Comparison of ENCODE assay signal across 11 mouse cellular contexts in genomic region chr6:87424037-87424816, GRCm38 (mm10). TPM values are rescaled to one million over a fixed set of nuclear protein-coding genes. Genes with fewer than 3 reads are reported as not detected.
DNase-seq lines count a peak whose midpoint lies in the region; ATAC-seq and TF ChIP-seq lines count a peak whose summit lies in the region.
"Had no signal": no experiment of that assay in that cellular context is flagged by ENCODE, and none has a peak within 500 bp of the region (broad histone marks: within the 10 kb centered on the region; RNA-seq: fewer than 3 reads in every experiment).

No protein-coding gene starts in this region.

- H3K79me2 ChIP-seq in MEL (ENCODE audit: control insufficient read depth, insufficient read depth, low read length, poor library complexity): no peaks in the 10 kb centered on the region

- 58% methylated on average over 19 of the region's 19 CpGs for WGBS in kidney, embryonic 16.5 days
- 60% methylated on average over 19 of the region's 19 CpGs for WGBS in stomach, postnatal 0 days

- H3K4me1 ChIP-seq in MEL (ENCODE audit: control insufficient read depth in 1 of 2, insufficient read depth in 2 of 2, low read length in 2 of 2): peaks cover 0 to 7% of the 10 kb centered on the region in 2 experiments; a peak in 2 of 4 replicates
- no peaks in the 10 kb centered on the region for H3K4me1 ChIP-seq in kidney, embryonic 16.5 days (ENCODE audit: insufficient read depth, low read length)
- no peaks in the 10 kb centered on the region for H3K4me1 ChIP-seq in stomach, postnatal 0 days (replicated peaks; ENCODE audit: control insufficient read depth, insufficient read depth)

- ATAC-seq in common myeloid progenitor, adult 5-6 weeks (replicated peaks; ENCODE audit: low read depth, poor library complexity, severe bottlenecking): peak; percentile 62
- no peak for ATAC-seq in kidney, embryonic 16.5 days (ENCODE audit: low FRiP score, low TSS enrichment)
- ATAC-seq in stomach, postnatal 0 days (ENCODE audit: low FRiP score, low TSS enrichment): no peak

- TF ChIP-seq EP300 in MEL (IDR thresholded peaks at IDR 0.05; ENCODE audit: low read depth in 1 of 2, low read length in 2 of 2): peak; percentile 8 to 55; a peak in 3 of 4 replicates
- TF ChIP-seq EP300 in stomach, postnatal 0 days (optimal IDR thresholded peaks at IDR 0.05): no peak

- no peak for TF ChIP-seq POLR2A in MEL (IDR thresholded peaks at IDR 0.05; ENCODE audit: control insufficient read depth in 1 of 2, insufficient read depth in 1 of 2, low read depth in 1 of 2, low read length in 2 of 2, poor library complexity in 1 of 2)

- peak; percentile 85 for DNase-seq in heart, adult 11 months
- no peak for DNase-seq in heart, postnatal 25 days (ENCODE audit: low spot score)
- DNase-seq in MEL (ENCODE audit: low read depth, low spot score): peak; percentile 71
- DNase-seq in embryo, embryonic 9.5 days (ENCODE audit: extremely low spot score): no peak
- DNase-seq in spleen, adult 12 weeks (ENCODE audit: low spot score): no peak
- DNase-seq in stomach, postnatal 0 days (ENCODE audit: low spot score): no peak

- intact Hi-C loops in heart, postnatal 25 days (cut with DNase I): no loop called here

- H3K4me2 ChIP-seq in kidney, embryonic 16.5 days (replicated peaks; ENCODE audit: low read depth, low read length): 0 out of 2 replicates have a peak overlapping the region, but pooled peaks have one; percentile 18
- no peak overlapping the region for H3K4me2 ChIP-seq in stomach, postnatal 0 days (replicated peaks; ENCODE audit: low read depth)

- no peak for TF ChIP-seq CTCF in MEL (IDR thresholded peaks at IDR 0.05 in 2 of 3, conservative IDR thresholded peaks at IDR 0.05 in 1 of 3; ENCODE audit: control insufficient read depth in 1 of 3, insufficient read depth in 1 of 3, low read depth in 2 of 3, low read length in 3 of 3, poor library complexity in 1 of 3, severe bottlenecking in 1 of 3)
- no peak for TF ChIP-seq CTCF in stomach, postnatal 0 days (IDR thresholded peaks at IDR 0.05; ENCODE audit: low read depth)

- H3K9ac ChIP-seq in MEL (ENCODE audit: control insufficient read depth, low read depth, low read length, poor library complexity, severe bottlenecking): no peak overlapping the region
- H3K9ac ChIP-seq in kidney, embryonic 16.5 days (replicated peaks; ENCODE audit: low read length): no peak overlapping the region; the same call in 1 of the 2 replicates
- no peak overlapping the region for H3K9ac ChIP-seq in stomach, postnatal 0 days (ENCODE audit: low read length)

- peaks cover 0 to 2% of the 10 kb centered on the region in 2 experiments; a peak in 2 of 4 replicates for H3K36me3 ChIP-seq in MEL (ENCODE audit: control insufficient read depth in 1 of 2, insufficient read depth in 2 of 2, low read length in 2 of 2)
- H3K36me3 ChIP-seq in kidney, embryonic 16.5 days (ENCODE audit: insufficient read depth, low read length): no peaks in the 10 kb centered on the region
- H3K36me3 ChIP-seq in stomach, postnatal 0 days (ENCODE audit: control insufficient read depth, insufficient read depth, low read length): no peaks in the 10 kb centered on the region

- H3K9me3 ChIP-seq in MEL (replicated peaks; ENCODE audit: insufficient read depth, low read length): no peaks in the 10 kb centered on the region
- no peaks in the 10 kb centered on the region for H3K9me3 ChIP-seq in kidney, embryonic 16.5 days (ENCODE audit: low read length)
- H3K9me3 ChIP-seq in stomach, postnatal 0 days (ENCODE audit: control insufficient read depth, low read length): no peaks in the 10 kb centered on the region

- peak overlapping the region; percentile 17 to 31; a peak in 3 of 4 replicates for H3K4me3 ChIP-seq in MEL (ENCODE audit: control insufficient read depth in 1 of 2, insufficient read depth in 1 of 2, low read depth in 2 of 2, low read length in 2 of 2)
- no peak overlapping the region for H3K4me3 ChIP-seq in kidney, embryonic 16.5 days (ENCODE audit: low read length)
- no peak overlapping the region for H3K4me3 ChIP-seq in stomach, postnatal 0 days (ENCODE audit: low read depth, low read length)

- H3K27ac ChIP-seq in MEL (ENCODE audit: control insufficient read depth, low read depth, low read length): no peak overlapping the region
- no peak overlapping the region for H3K27ac ChIP-seq in kidney, embryonic 16.5 days (ENCODE audit: low read length)
- H3K27ac ChIP-seq in stomach, postnatal 0 days (replicated peaks): no peak overlapping the region

- peaks cover 2 to 6% of the 10 kb centered on the region in 2 experiments; a peak in 2 of 4 replicates for H3K27me3 ChIP-seq in MEL (ENCODE audit: control insufficient read depth in 1 of 2, insufficient read depth in 2 of 2, low read length in 2 of 2)
- no peaks in the 10 kb centered on the region for H3K27me3 ChIP-seq in kidney, embryonic 16.5 days (ENCODE audit: insufficient read depth, low read length)
- H3K27me3 ChIP-seq in stomach, postnatal 0 days (ENCODE audit: control insufficient read depth, insufficient read depth, low read length): no peaks in the 10 kb centered on the region

- no peak for TF ChIP-seq RAD21 in MEL (IDR thresholded peaks at IDR 0.05; ENCODE audit: low read depth, low read length)

TF ChIP-seq in MEL, 35 proteins besides CTCF, POLR2A, EP300 and RAD21:
- TF ChIP-seq HCFC1 (IDR thresholded peaks at IDR 0.05; ENCODE audit: low read depth, low read length) (no peak), ZC3H11A (IDR thresholded peaks at IDR 0.05; ENCODE audit: low read depth, low read length) (no peak), ETS1 (IDR thresholded peaks at IDR 0.05; ENCODE audit: low read depth, low read length) (peak; percentile 53), TCF12 (IDR thresholded peaks at IDR 0.05; ENCODE audit: low read depth, low read length) (peak; percentile 65; the same call in 1 of the 2 replicates), GATA1 (IDR thresholded peaks at IDR 0.05; ENCODE audit: low read depth, low read length) (peak; percentile 70), MXI1 (IDR thresholded peaks at IDR 0.05; ENCODE audit: low read depth, low read length) (0 out of 2 replicates have a peak, but pooled peaks have one; percentile 35), MYC (IDR thresholded peaks at IDR 0.05; ENCODE audit: low read depth, low read length) (peak; percentile 28; the same call in 1 of the 2 replicates), BHLHE40 (IDR thresholded peaks at IDR 0.05; ENCODE audit: borderline replicate concordance, low read depth, low read length) (peak; percentile 69; the same call in 1 of the 2 replicates), MAX (IDR thresholded peaks at IDR 0.05; ENCODE audit: low read length) (peak; percentile 65), POLR2AphosphoS5 (IDR thresholded peaks at IDR 0.05; ENCODE audit: borderline replicate concordance, low read depth, low read length) (no peak)

RNA-seq across cellular contexts. Expression of gene Bmp10, which starts 4.6 kb away (rescaled TPM):
- total RNA-seq in heart, postnatal 25 days (2021): 10 to 100 TPM; 55.6 to 58.8 TPM
- total RNA-seq in MEL (2012; rRNA removed): not detected in 2 replicates
- not detected for polyA plus RNA-seq in MEL (2012; ENCODE audit: insufficient read depth in 1 of 2, insufficient read length in 2 of 2, low read depth in 1 of 2, low replicate concordance in 2 of 2, missing spikeins in 1 of 2)
- total RNA-seq in common myeloid progenitor, adult 5-6 weeks (2017): not detected in 2 replicates
- polyA plus RNA-seq in kidney, embryonic 16.5 days (2015; fragmentation: Nextera tagmentation; extraction: Ambion mirVana): not detected in 2 replicates
- polyA plus RNA-seq in stomach, postnatal 0 days (2015; fragmentation: Nextera tagmentation; extraction: Ambion mirVana): not detected in 2 replicates
- total RNA-seq: ES-E14 had no signal
- polyA plus RNA-seq: stomach, embryonic 14.5 days had no signal

RNA-seq across cellular contexts. Expression of gene Gkn3, which starts 35.5 kb away (rescaled TPM):
- 1 to 10 TPM; 1.1 to 1.5 TPM for total RNA-seq in heart, postnatal 25 days (2021)
- total RNA-seq in MEL (2012; rRNA removed): not detected in 2 replicates
- under 1 TPM in 1 of 2 experiments, not detected in 1; 0.36 TPM for polyA plus RNA-seq in MEL (2012; ENCODE audit: insufficient read depth in 1 of 2, insufficient read length in 2 of 2, low read depth in 1 of 2, low replicate concordance in 2 of 2, missing spikeins in 1 of 2)
- total RNA-seq in common myeloid progenitor, adult 5-6 weeks (2017): not detected in 2 replicates
- 0.35 and 0.56 TPM in 2 replicates for polyA plus RNA-seq in kidney, embryonic 16.5 days (2015; fragmentation: Nextera tagmentation; extraction: Ambion mirVana)
- 73.4 and 107 TPM in 2 replicates for polyA plus RNA-seq in stomach, postnatal 0 days (2015; fragmentation: Nextera tagmentation; extraction: Ambion mirVana)
- total RNA-seq: ES-E14 had no signal
- polyA plus RNA-seq: liver, embryonic 16.5 days had no signal

RNA-seq across cellular contexts. Expression of gene Gkn2, which starts 51.1 kb away (rescaled TPM):
- not detected for total RNA-seq in heart, postnatal 25 days (2021)
- not detected in 2 replicates for total RNA-seq in MEL (2012; rRNA removed)
- not detected for polyA plus RNA-seq in MEL (2012; ENCODE audit: insufficient read depth in 1 of 2, insufficient read length in 2 of 2, low read depth in 1 of 2, low replicate concordance in 2 of 2, missing spikeins in 1 of 2)
- total RNA-seq in common myeloid progenitor, adult 5-6 weeks (2017): not detected in 2 replicates
- polyA plus RNA-seq in kidney, embryonic 16.5 days (2015; fragmentation: Nextera tagmentation; extraction: Ambion mirVana): not detected in 2 replicates
- polyA plus RNA-seq in stomach, postnatal 0 days (2015; fragmentation: Nextera tagmentation; extraction: Ambion mirVana): 6,164 and 6,292 TPM in 2 replicates
- total RNA-seq: ES-E14 had no signal
- polyA plus RNA-seq: liver, embryonic 16.5 days had no signal

Comparison
In these comparisons a context has a peak if more than half of its experiments do, and no peak if none do; other contexts are left out.
1. DNase-seq: peak in heart, adult 11 months (single experiment) and MEL (single experiment); none in heart, postnatal 25 days (single experiment), embryo, embryonic 9.5 days (single experiment), spleen, adult 12 weeks (single experiment) and stomach, postnatal 0 days (single experiment).
2. H3K4me3 ChIP-seq: peak in MEL (2 of 2); none in kidney, embryonic 16.5 days (single experiment) and stomach, postnatal 0 days (single experiment).
3. RNA of gene Bmp10, which starts 4.6 kb away (total RNA-seq): 55.6 to 58.8 TPM in heart, postnatal 25 days; not detected in MEL and not detected in common myeloid progenitor, adult 5-6 weeks; every median in the first group is over 10 times any median in the second.